Mouse (Mus musculus) kidney, adult 9 months (tissue): Measurements from ENCODE around the gene Dok4.

ENCODE experiments used
- DNase-seq: peaks from one replicate; pipeline ENCODE4 v3.0.0; 2022

Dok4 gene

DNA sequence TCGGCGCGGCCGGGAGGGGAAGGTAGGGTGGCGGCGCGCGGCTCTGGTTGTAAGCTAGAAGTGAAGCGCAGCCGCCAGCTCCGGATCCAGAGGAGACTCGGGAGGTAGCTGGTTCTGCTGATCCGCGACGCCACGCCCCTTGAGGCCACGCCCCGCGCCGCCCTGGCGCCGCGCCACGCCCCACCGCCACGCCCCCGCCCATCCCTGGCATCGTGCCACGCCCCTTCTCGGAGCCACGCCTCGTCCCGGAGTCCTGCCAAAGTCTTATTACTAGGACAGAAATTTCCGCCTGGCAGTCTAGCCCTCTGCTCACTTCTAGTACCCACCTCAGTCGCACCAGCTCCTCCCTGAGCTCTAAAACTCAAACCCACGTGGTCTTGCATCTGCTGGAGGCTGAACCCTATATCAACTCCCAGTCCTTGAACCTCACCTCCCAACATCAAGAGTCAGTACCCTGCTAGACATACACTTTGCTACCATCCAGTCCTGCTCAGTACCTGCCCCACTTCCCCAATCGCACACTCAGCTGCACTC, at the start of gene Dok4:
TSS of gene Dok4 (minus strand) at position 134 of the 534 bp plus-strand sequence.
- DNase-seq, result peak; percentile 90

DNA sequence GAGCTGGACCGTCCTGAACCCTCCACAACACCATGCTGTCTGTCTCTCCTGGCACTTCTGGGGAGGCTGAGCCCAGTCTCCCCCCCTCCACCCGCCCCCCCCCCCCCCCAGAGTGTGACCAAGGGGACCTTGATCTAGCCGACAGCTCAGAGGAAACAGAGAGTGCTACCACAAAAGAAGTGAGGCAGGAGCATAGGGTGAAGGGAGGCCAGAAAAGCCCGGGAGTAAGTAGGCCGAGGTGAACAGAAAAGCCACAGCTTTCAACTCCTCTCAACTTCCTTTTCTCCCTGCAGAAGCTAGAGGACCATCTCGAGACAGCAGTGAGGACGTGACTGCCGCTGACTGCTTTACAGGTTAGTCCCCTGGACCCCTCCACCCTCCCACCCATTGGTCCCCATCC, 47.3 kb upstream of the Dok4 start, which contains the start of gene Adgrg5:
TSS of gene Adgrg5 (plus strand) at position 290 of the 400 bp plus-strand sequence.
- DNase-seq, result no peak

DNA sequence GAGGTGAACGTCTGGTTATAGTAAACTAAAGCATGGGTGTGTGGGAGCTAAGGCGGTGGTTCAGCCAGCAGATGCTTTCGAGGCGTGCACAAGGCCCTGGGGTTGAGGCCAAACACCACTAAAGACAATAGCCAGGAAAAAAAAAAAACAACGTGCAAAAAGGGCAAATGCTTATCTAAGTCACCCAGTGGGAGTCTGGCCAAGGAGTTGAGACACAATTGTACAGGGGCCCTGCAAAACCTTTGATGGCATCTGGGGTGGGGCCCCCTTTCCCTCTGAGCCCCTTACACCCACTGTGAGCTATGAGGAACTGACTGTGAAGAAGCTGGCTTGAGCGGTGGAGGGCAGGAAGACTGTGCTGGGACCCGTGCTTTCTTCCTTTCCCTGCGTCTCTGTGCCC, 46.5 kb upstream of the Dok4 start:
- DNase-seq, result no peak

DNA sequence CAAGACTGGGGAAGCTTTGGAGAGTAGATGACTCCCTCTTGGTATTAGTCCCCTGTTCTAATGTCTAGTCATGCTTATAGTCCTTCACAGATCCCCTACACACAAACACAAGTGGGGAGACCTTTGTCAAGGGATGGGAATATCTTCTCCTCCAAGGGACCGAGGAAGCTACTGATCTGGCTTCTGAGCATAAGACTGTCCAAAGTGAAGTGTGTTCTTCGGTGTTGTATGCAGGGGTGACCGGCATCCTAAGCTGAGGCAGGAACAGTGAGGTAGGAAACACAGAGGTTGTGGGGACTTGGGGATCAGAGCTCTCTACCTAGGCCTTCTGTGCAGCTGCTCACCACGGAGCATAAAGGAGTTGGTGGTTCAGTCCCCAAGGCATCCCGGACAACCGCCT, 46.0 kb upstream of the Dok4 start:
- DNase-seq, result no peak

DNA sequence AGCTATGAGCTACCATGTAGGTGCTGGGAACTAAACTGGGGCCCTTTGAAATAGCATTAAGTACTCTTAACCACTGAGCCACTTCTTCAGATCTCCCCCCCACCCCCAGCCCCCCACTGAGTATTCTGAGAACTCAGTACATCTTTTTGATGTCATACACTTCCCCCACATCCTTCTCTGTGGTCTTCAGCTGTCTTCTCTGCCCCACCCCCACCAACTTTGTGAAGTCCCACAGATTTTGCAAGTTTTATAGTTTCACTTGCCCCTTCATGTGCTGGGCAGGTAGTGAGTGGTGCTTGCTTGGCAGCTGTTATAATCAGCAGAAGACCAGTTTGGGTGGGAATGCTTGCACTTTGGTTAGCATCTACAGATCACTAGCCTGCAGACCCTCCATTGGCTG, 43.1 kb upstream of the Dok4 start:
- no peak for DNase-seq

DNA sequence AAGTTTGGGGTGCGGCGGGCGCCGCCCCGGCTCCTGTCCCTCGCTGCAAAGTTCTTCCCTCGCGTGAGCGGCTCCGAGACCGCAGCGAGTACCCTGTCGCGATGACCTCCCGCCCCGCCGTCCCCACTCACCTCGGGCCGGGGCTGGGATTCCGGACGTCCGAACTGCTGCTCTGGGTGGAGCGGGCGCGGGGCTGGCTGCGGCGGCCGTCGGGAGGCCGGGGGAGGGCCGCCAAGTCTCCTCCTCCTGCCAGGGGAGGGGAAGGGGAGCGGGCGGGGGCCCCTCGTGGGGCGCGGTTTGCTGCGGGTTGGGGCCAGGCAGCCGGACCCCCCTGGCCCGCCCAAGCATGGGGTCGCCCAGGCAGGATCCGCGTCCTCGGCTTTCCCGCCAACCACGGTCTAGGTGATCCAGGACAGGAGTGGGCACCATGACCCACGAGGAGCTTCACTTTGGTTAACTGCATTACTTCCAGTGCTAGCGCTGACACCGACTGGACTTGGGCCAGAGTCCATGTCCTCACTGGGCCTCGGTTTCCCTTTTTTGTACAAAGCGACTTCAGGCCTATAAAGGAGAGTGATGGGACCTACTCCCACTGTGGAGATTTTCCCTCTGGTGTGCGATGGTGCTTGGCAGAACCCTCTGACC, 41.8 kb upstream of the Dok4 start, which contains the start of gene Ccdc102a:
TSS of gene Ccdc102a (minus strand) at position 248 of the 645 bp plus-strand sequence.
- no peak for DNase-seq

DNA sequence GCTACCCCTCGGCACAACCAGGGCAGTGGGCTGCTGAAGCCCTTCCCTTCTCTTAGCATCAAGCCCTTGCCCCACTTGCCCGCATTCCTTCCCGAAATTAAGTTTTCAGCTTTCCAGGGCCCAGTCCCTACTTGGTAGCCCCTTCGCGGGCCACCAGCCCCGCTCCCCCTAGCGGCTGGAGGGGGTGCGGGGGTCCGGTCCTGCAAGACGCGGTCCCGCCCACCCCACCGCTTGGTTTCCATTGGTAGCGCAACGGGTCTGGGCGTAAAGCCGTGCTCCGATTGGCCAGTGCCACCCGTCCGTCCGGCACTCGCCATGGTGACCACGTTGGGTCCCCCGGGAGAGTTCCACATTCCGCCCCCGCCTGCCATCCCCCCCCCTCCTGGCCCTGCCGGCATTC, 41.2 kb upstream of the Dok4 start:
- DNase-seq, result peak; percentile 91

DNA sequence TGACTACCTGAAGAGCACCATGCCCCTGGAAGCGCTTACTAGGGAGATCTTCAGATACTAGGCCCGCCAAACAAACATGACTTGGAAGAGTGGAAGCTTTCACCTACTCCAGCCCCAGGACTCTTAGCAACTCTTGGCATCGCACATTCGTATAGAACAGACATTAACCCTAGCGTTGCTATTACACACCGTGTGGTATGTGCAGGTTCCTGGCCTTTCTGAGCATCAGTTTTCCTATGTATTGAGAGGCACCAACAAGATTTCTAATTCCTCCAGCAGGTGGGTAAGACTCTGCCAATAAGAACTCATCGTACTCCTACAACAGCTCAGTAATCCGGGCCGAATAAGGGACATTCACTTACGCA, 40.8 kb upstream of the Dok4 start:
- DNase-seq, result no peak

DNA sequence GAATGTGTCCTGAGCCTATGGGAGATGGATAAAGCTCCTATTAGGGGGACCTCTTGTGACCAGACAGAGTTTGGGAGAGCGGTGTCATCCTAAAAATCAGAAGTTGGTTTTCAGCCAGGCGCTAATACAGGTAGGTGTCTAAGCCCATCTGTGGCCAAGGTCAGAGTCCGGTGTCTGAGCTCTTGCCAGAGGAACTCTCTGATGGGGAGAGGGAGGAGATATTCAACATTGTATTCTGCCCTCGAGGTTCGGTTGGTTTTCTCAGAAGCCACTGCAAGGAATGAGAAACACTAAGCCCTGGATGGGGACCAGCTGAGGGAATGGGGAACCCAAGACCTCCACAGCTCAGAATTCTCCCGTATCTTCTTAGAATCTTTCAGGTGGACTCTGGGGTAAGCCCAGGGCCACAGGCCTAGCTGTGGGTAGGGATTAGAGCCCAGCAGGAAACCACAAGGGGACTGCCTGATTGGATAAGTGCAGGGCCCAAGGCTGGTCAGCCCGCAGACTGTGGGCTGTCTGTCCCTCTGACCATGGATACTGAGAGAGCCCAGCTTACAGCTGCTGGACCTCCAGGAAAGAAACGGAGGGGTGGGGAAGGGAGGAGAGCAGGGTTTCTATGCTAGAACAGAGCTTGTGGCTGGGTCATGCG, 40.3 kb upstream of the Dok4 start:
- DNase-seq, result no peak

DNA sequence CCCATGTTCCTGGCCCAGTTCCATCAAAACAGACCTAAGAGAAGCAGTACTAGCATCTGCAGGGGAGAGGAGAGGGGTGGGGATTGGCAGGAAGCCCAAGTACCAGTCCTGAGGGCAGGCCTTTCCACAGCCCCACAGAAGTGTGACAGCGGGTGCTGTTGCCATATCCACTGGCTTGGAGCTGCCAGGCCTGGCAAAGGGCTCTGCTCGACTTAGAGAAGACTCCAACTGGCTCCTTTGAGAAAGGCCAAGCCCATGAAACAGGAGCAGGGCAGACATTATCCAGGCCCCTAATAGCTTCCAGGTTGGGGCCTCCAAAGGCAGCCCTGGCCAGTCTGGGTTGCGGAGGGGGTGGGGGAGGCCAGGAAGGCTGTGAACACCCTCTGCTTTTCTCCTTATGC, 38.6 kb upstream of the Dok4 start:
- no peak for DNase-seq

DNA sequence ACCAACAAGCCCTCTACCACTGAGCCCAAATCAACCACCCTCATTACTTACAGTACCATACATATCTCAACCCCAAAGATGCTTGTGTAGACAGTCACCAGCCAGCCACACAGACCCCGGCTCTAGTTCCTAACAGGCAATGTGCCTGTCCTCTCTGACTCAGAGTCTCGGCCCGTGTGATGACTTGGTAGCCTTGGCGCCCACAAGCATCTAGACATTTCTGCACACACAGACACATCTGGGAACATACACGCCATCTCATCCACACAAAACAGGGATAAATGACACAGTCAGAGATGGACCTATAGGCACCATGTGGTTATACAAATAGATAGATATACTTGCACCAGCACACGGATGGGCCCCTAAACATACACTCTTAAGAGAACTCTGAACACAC, 38.1 kb upstream of the Dok4 start:
- no peak for DNase-seq

DNA sequence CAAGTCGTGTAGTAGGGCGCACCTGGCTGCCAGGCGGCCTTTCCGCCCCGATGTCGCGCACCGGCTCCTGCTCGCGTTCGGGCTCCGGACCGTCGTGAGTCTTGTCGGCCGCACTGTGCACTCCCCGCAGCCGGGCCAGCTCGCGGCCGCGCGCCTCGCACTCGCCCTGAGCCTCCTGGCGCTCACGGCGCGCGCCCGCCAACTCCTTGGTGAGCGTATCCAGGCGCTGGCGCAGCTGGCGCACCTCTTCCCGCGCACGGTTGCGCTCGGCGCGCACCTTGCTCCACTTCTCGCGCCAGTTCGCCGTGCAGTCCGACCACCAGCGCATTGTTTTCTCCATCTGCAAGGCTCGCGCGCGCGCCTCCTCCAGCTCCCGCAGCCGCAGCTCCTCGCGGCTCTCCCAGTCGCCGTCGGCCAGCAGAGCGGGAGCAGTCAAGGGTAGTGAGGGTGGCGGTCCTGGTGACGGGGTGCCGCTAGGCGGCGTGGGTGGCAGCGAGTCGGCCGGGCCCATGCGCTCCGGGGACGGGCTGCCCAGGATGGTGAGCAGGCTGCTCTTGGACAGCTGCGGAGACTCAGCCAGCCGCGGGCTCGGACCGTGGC, 37.0 kb upstream of the Dok4 start:
- peak; percentile 59 for DNase-seq

DNA sequence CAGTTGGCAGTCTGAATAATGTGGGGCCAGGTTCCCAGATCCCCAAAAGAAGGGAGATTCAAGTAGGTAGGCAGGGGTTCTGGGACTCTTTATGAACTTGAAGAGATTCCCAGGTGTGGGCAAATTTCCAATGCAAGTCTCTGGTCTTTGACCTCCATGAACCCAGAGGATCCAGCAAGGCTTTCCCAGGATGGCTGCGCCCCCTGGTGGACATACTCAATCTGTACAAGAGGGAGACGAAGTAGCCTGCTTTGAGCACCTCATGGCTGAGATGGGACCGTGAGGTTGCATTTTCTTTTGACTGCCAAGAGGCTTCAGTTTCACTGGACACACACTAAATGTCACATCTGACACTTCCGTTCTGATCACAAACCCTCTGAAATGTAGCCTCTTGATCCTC, 32.7 kb upstream of the Dok4 start:
- DNase-seq, result peak; percentile 93

DNA sequence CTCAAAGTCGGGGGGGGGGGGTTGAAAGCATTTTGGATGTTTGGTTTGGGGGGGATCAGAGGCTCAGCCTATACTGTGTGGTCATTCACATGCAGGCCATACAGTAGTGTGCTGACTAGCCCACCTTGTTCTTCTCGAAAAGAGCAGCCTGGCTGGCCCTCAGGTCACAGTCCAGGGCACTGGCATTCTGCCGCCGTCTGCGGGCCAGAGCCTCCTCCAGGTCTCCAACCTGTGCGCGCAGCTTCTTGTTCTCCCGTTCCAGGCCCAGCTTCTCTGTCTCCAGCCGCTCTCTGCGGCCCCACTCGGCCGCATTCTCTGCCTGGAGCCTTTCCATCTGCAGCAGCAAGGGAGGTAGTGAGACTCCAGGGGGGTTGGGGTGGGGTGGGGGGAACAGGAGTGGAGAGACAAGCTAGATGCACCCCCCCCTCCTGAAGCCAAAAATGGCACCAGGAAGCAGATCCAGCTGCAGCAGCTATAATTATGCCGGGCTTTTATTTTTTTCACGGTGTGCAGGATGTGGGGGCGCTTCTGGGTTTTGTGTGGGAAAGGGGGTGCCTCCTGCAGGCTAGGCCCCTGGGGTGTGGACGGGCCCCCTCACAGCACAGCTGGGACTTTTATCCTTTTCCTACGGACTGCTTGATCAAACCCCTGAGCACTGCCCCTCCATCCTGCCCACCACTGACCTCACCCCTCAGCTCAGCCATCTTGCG, 31.6 kb upstream of the Dok4 start:
- DNase-seq, result peak; percentile 80

DNA sequence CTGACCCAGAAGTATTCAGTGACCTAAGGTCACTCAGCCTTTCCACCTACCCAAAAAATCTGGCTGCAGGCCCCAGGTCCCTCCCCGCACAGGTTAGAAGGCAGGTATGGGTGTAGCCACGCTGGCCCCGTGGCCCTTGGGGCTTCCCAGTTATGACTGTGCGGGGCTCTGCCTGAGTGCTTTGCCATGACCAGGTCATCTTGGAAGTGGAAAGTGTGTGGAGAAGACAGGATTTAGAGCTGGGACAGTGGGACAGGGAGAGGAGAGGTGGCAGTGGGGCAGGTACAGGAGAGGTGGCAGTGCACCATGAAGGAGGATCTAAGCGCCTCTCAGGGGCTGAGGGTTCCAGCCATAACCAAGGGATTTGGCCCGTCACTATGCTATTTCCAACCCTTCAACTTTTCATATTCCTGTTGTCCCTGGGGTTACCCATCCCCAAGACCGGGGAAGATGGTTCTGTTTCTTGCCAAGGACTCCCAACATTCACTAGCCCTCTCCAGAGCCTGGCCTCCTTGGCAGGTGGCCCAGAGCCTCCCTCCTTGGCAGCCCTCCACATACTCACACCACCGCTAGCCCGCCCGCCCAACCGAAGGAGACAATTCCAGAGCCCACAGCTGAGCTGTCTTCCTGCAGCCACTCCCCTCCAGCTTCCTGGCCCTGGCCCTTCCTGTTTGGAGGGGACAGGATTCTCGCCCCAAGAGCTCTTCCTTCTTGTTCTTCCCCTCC, 28.5 kb upstream of the Dok4 start:
- DNase-seq, result peak; percentile 96

DNA sequence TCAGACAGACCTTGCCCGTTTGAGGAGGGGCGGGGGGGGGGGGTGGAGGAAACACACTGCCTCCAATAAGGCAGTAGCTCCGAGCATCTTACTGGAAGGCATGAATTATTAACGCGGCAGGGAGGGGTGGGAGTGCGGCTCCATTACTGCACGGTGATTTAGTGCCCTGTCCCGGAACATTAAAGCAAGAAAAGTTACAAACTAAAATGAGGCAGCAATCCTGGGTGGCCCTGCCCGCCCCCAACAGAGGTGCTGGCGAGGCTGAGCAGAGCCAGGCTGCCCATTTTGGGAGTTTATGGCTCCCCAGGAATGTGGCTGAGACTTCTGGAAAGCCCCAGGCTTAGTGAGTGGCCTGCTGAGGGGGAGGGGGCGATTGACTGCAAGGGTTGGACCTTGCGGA, 27.6 kb upstream of the Dok4 start:
- DNase-seq, result peak; percentile 50

DNA sequence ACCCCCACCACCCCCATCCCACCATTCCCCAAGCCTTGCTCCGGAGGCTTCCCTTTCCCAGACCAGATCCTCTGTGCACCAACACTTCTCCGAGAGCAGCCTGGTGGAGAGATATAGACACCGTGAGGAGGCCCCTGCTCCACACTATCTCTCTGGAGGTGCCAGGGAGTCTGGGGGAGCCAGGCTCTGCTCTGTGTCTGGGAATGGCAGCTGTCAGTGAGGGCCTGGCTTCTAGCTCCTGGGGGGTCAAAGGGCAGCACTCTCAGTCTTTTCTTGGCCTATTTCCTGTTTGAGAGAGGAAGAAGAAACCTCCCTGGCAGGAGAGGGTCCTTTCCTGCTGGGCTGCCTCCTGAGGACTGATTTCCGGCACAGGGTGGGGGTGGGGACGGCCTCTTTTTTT, 24.9 kb upstream of the Dok4 start:
- DNase-seq, result peak; percentile 28

DNA sequence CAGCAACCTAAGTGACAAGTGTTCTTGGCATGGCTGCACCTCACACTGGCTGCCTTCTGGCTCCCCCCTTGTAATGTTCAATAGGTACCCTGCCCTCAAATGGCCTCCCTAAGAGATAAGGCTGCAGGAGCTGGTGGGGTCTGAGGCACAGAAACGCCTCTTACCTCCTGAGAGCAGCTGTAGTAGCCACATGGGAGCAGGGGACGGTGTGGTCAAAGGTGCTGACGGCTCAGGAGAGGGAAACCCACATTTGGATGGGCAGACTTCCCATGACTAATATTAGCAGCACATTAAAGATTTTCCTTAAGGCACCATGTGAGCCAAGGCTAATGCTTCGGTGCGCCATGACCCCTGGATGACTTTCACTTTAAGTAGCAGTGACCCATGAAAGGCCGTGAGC, 24.5 kb upstream of the Dok4 start:
- no peak for DNase-seq

DNA sequence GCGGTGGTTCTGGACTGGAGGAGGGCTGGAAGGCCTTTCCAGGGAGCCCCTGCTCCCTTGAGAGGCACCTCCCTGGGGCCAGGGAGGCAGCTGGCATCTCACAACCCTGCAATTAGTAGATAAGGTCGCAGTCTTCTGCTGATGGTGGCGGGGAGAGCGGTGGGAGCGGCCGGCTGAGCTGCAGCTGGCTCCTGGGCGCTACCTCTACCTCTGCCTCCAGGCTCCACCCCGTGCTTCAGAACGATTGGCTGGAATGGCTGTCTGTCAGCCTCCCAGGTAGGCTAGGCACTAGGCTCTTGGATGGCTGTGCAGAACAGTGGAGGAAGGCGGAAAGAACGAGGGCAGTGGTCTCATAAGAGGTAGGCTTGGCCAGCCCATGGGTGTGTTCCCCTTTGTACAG, 23.1 kb upstream of the Dok4 start:
- DNase-seq, result peak; percentile 31

DNA sequence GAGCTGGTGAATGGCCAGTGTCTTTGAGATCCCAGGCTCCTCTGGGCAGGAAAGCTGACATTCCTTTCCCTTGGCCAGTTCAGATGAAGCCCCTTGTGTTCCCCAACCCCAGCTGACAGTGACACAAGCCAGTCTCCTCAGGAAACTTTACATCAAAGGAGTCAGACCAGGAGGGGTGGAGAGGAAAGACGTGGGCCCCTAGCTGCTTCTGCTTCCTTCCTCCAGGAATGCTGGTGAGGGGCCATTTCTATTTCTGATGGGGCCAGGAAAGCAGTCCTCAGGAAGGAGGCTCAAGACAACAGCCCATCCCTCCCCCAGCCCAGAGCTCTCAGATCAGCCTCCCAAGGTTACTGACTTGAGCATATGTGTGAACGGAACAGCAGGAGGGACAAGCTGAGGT, 16.8 kb upstream of the Dok4 start:
- no peak for DNase-seq

DNA sequence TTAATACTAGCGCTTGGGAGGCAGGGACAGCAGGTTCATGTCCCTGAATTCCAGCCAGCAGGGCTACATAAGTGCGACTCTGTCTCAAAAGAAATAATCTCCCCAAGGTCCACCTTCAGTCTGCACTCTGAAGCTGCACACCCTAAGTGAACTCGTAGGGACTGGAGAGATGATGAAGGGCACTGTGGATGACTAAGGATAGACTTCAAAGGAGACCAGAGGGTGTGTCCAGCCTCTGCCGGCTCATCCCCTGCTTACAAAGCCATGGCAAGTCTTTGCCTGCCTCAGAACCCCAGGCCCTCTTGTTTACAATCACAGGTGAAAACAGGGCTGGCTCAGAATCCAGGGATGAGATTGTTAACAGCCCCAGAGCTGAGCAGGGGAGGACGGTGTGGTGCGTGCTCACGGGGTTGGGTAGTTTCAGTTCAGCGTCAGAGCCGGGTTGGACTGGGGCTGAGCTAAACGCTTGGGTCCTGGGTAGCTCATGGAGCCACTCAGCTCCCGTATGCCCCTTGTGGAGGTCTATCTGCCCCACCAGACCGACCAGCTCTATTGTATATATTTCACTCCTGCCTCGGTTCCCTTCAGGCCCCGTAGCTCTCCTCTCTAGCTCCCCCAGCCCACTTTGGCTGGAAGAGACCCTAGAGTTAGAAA, 12.4 kb upstream of the Dok4 start:
- DNase-seq, result no peak

DNA sequence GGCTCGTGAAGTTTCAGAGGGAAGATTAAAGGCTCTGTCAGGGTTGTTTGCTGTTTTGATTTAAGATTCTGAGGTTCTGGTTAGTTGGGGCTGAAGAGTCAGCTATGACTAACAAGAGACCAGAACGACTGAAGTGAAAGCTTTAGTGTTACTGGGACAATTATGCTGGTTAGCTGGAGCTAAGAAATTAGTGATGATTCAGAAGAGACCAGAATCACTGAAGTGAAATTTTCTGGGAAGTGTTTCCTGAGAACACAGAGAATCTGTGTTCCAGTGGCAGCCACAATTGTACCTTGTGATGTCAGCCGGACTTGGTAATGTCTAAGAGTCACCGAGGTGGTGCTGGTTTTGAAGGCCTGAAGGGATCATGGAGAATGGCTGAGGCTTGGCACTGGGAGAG, 4.6 kb upstream of the Dok4 start:
- DNase-seq, result no peak
